Mouse (Mus musculus): ENCODE results near the gene Traf7.

- TF ChIP-seq CTCF (IDR thresholded peaks at IDR 0.05 in 2 of 3, conservative IDR thresholded peaks at IDR 0.05 in 1 of 3; ENCODE audit: control insufficient read depth in 1 of 3, insufficient read depth in 1 of 3, low read depth in 2 of 3, low read length in 3 of 3, poor library complexity in 1 of 3, severe bottlenecking in 1 of 3) (no peak), POLR2A (IDR thresholded peaks at IDR 0.05; ENCODE audit: control insufficient read depth in 1 of 2, insufficient read depth in 1 of 2, low read depth in 1 of 2, low read length in 2 of 2, poor library complexity in 1 of 2) (peak; percentile 26 to 48; a peak in 3 of 4 replicates)
Observed at GRCm38 (mm10) chr17:24529883-24530282, 2.1 kb upstream of the Traf7 start.
